Mouse (Mus musculus): Measurements from ENCODE around the gene Ubp1. TPM values are rescaled to one million over a fixed set of nuclear protein-coding genes. Genes with fewer than 3 reads are reported as not detected.

The Ubp1 gene
- total and polyA plus RNA-seq, 2 experiments from 2014 or later = 19.8 to 59.3 TPM

- WGBS = 72% methylated on average over 9 of the region's 9 CpGs
- no peak for ATAC-seq
Observed at GRCm38 (mm10) chr9:113939063-113939850, 8.5 kb downstream of the Ubp1 start.

DNA sequence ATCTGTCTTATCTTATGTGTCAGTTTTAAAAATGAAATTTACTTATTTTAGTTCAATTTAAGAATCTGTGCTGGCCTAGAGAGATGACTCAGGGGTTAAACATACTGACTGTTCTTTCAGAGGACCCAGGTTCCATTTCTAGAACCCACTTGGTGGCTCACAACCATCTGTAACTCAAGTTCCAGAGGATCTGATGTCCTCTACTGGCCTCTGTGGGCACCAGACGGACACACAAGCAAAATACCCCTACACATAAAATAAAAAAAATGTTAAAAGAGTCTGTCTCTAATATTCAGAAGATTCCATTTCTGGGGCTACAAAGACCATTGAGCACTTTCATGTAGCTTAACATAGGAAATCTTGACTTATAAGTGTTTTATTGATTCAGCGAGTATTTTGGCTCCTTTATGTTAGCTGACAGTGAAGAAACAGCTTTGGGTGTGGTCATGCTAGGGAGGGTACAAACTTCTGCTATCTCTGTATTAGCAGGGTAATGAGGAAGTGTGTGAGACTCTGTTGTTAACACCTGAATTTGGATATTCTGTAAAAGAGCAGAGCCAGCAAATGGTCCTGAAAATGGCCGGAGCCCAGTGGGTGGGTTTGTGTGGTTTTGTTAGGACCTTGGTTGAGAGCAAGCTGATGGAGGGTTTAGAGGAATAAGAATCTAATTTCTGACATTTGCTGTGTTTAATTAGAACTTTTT lies 10.5 kb downstream of the Ubp1 start:
- peaks cover 3% of the 10 kb centered on the region; the same call in 1 of the 2 replicates for H3K4me1 ChIP-seq (ENCODE audit: insufficient read depth, low read length)
- no peaks in the 10 kb centered on the region for H3K27me3 ChIP-seq (ENCODE audit: insufficient read depth, low read length)
- WGBS = 88% methylated on average over 3 of the region's 3 CpGs
- H3K9ac ChIP-seq (replicated peaks; ENCODE audit: low read length) = no peak overlapping the region
- ATAC-seq (no peak), DNase-seq (ENCODE audit: low spot score) (no peak)
- no peak overlapping the region for H3K4me2 ChIP-seq (ENCODE audit: low read depth, low read length)
- no peak overlapping the region for H3K4me3 ChIP-seq (ENCODE audit: low read length)
- no peaks in the 10 kb centered on the region for H3K9me3 ChIP-seq (ENCODE audit: low read length)
- TF ChIP-seq CTCF (IDR thresholded peaks at IDR 0.05; ENCODE audit: low read depth) = no peak
- H3K27ac ChIP-seq = no peak overlapping the region
- H3K36me3 ChIP-seq (ENCODE audit: insufficient read depth, low read length) = no peaks in the 10 kb centered on the region; the same call in 1 of the 2 replicates

More at GRCm38 (mm10) chr9:113939063-113939850, 8.5 kb downstream of the Ubp1 start:
- no peak overlapping the region for H3K9ac ChIP-seq (replicated peaks; ENCODE audit: low read length)
- H3K4me3 ChIP-seq (ENCODE audit: low read length) = no peak overlapping the region
- no peak overlapping the region for H3K4me2 ChIP-seq (ENCODE audit: low read depth, low read length)
- TF ChIP-seq CTCF (IDR thresholded peaks at IDR 0.05; ENCODE audit: low read depth) = no peak
- H3K4me1 ChIP-seq (ENCODE audit: insufficient read depth, low read length) = peaks cover 3% of the 10 kb centered on the region; the same call in 1 of the 2 replicates
- DNase-seq (ENCODE audit: low spot score) = no peak
- H3K36me3 ChIP-seq (ENCODE audit: insufficient read depth, low read length) = no peaks in the 10 kb centered on the region
- H3K9me3 ChIP-seq (ENCODE audit: low read length) = no peaks in the 10 kb centered on the region
- H3K27ac ChIP-seq = peak overlapping the region; percentile 34; the same call in 1 of the 2 replicates
- H3K27me3 ChIP-seq (ENCODE audit: insufficient read depth, low read length) = no peaks in the 10 kb centered on the region

GRCm38 (mm10) chr9:113943372-113943771 lies 12.6 kb downstream of the Ubp1 start:
- Histone ChIP-seq H3K9ac (replicated peaks; ENCODE audit: low read length) (no peak overlapping the region), H3K4me2 (ENCODE audit: low read depth, low read length) (no peak overlapping the region), H3K4me3 (ENCODE audit: low read length) (no peak overlapping the region), H3K27me3 (ENCODE audit: insufficient read depth, low read length) (no peaks in the 10 kb centered on the region), H3K4me1 (ENCODE audit: insufficient read depth, low read length) (peaks cover 3% of the 10 kb centered on the region; the same call in 1 of the 2 replicates), H3K36me3 (ENCODE audit: insufficient read depth, low read length) (peaks cover 11% of the 10 kb centered on the region), H3K9me3 (ENCODE audit: low read length) (no peaks in the 10 kb centered on the region), H3K27ac (no peak overlapping the region)
- WGBS = 100% methylated on average over 1 of the region's 1 CpGs
- ATAC-seq = no peak
- no peak for DNase-seq (ENCODE audit: low spot score)
- TF ChIP-seq CTCF (IDR thresholded peaks at IDR 0.05; ENCODE audit: low read depth) = no peak

DNA sequence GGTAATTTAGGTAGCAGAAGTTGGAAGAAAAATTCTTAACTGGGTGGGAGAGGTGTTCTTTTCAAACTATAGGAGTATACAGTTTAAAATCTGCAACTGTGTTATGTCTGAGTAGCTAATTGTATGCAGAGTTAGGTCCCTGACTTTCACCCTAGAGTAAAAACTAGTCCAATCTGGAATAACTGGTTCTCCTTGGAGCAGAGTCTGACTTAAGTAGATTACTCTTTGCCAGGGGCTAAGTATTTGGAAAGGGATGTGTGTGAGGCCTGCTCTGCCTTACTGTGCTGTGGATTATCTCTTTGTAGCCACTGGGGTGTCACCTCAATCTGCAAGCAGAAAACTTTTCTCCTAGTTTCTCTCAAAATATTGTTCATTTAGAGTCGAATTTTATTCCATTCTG lies 16.5 kb downstream of the Ubp1 start:
- TF ChIP-seq CTCF (IDR thresholded peaks at IDR 0.05; ENCODE audit: low read depth) = no peak
- Histone ChIP-seq H3K9me3 (ENCODE audit: low read length) (no peaks in the 10 kb centered on the region), H3K4me2 (ENCODE audit: low read depth, low read length) (no peak overlapping the region), H3K36me3 (ENCODE audit: insufficient read depth, low read length) (peaks cover 13% of the 10 kb centered on the region), H3K4me1 (ENCODE audit: insufficient read depth, low read length) (no peaks in the 10 kb centered on the region), H3K27ac (no peak overlapping the region), H3K27me3 (ENCODE audit: insufficient read depth, low read length) (no peaks in the 10 kb centered on the region), H3K4me3 (ENCODE audit: low read length) (no peak overlapping the region), H3K9ac (replicated peaks; ENCODE audit: low read length) (no peak overlapping the region)
- ATAC-seq = no peak
- WGBS = 93% methylated on average over 1 of the region's 1 CpGs
- no peak for DNase-seq (ENCODE audit: low spot score)

- peaks cover 30% of the 10 kb centered on the region for H3K36me3 ChIP-seq (ENCODE audit: insufficient read depth, low read length)
- H3K4me2 ChIP-seq (ENCODE audit: low read depth, low read length) = no peak overlapping the region
- 98% methylated on average over 4 of the region's 4 CpGs for WGBS
- H3K4me1 ChIP-seq (ENCODE audit: insufficient read depth, low read length) = no peaks in the 10 kb centered on the region
- H3K27ac ChIP-seq = no peak overlapping the region
- no peak for DNase-seq (ENCODE audit: low spot score)
- H3K4me3 ChIP-seq (ENCODE audit: low read length) = no peak overlapping the region
- no peaks in the 10 kb centered on the region for H3K9me3 ChIP-seq (ENCODE audit: low read length)
- no peak overlapping the region for H3K9ac ChIP-seq (replicated peaks; ENCODE audit: low read length)
- no peaks in the 10 kb centered on the region for H3K27me3 ChIP-seq (ENCODE audit: insufficient read depth, low read length)
- ATAC-seq = no peak
- TF ChIP-seq CTCF (IDR thresholded peaks at IDR 0.05; ENCODE audit: low read depth) = no peak
Observed at GRCm38 (mm10) chr9:113957777-113958176, 27.0 kb downstream of the Ubp1 start.

- no peak for ATAC-seq
Observed at GRCm38 (mm10) chr9:113963718-113964117, 33.0 kb downstream of the Ubp1 start.

More at GRCm38 (mm10) chr9:113963718-113964117, 33.0 kb downstream of the Ubp1 start:
- TF ChIP-seq CTCF (IDR thresholded peaks at IDR 0.05; ENCODE audit: low read depth) = no peak
- H3K27ac ChIP-seq = no peak overlapping the region
- no peak overlapping the region for H3K9ac ChIP-seq (replicated peaks; ENCODE audit: low read length)
- H3K4me1 ChIP-seq (ENCODE audit: insufficient read depth, low read length) = no peaks in the 10 kb centered on the region
- H3K9me3 ChIP-seq (ENCODE audit: low read length) = no peaks in the 10 kb centered on the region
- peaks cover 63% of the 10 kb centered on the region for H3K36me3 ChIP-seq (ENCODE audit: insufficient read depth, low read length)
- no peaks in the 10 kb centered on the region for H3K27me3 ChIP-seq (ENCODE audit: insufficient read depth, low read length)
- H3K4me2 ChIP-seq (ENCODE audit: low read depth, low read length) = no peak overlapping the region
- H3K4me3 ChIP-seq (ENCODE audit: low read length) = no peak overlapping the region
- no peak for DNase-seq (ENCODE audit: low spot score)
